Mouse (Mus musculus) frontal cortex, postnatal 10 days (tissue): Measurements from ENCODE around the gene Gm28042.

Source experiments
- DNase-seq, 2 experiments: peaks; one replicate each; pipeline ENCODE4 v3.0.0; 2022; ENCODE audit warnings: low spot score in 2 of 2, mixed read lengths in 1 of 2

Gene Gm28042

GRCm38 (mm10) chr2:120026984-120027949 lies at the start of gene Gm28042, which contains the start of gene Jmjd7:
Gene Gm28042 (plus strand): TSS chr2:120027493.
Gene Jmjd7 (plus strand): TSS chr2:120027483.
- peak; percentile 72 to 88 for DNase-seq

- no peak for DNase-seq
These were observed 46.8 kb upstream of the Gm28042 start for GRCm38 (mm10) chr2:119980343-119980986.

GRCm38 (mm10) chr2:119981631-119982030 lies 45.7 kb upstream of the Gm28042 start:
- no peak for DNase-seq

- DNase-seq: no peak
These were observed 41.4 kb upstream of the Gm28042 start for GRCm38 (mm10) chr2:119985871-119986270.

- DNase-seq: no peak
These were observed 40.9 kb upstream of the Gm28042 start for GRCm38 (mm10) chr2:119986369-119986768.

- DNase-seq: no peak
These were observed 39.9 kb upstream of the Gm28042 start for GRCm38 (mm10) chr2:119987441-119987840.

- no peak for DNase-seq
These were observed 38.3 kb upstream of the Gm28042 start for GRCm38 (mm10) chr2:119988952-119989351.

GRCm38 (mm10) chr2:119990881-119991280 lies 36.4 kb upstream of the Gm28042 start:
- DNase-seq: no peak

- no peak for DNase-seq
These were observed 34.9 kb upstream of the Gm28042 start for GRCm38 (mm10) chr2:119992349-119992748.

GRCm38 (mm10) chr2:119993515-119993914 lies 33.8 kb upstream of the Gm28042 start:
- no peak for DNase-seq

GRCm38 (mm10) chr2:119994839-119995238 lies 32.5 kb upstream of the Gm28042 start:
- no peak for DNase-seq

GRCm38 (mm10) chr2:119995391-119996281 lies 31.7 kb upstream of the Gm28042 start:
- DNase-seq: no peak

- DNase-seq: no peak
These were observed 29.9 kb upstream of the Gm28042 start for GRCm38 (mm10) chr2:119997354-119997753.

GRCm38 (mm10) chr2:119999731-120000130 lies 27.6 kb upstream of the Gm28042 start:
- no peak for DNase-seq

GRCm38 (mm10) chr2:120000882-120001584 lies 26.3 kb upstream of the Gm28042 start:
- DNase-seq: no peak

- DNase-seq: no peak
These were observed 25.3 kb upstream of the Gm28042 start for GRCm38 (mm10) chr2:120001956-120002355.

GRCm38 (mm10) chr2:120003970-120004369 lies 23.3 kb upstream of the Gm28042 start:
- no peak for DNase-seq

- no peak for DNase-seq
These were observed 20.6 kb upstream of the Gm28042 start for GRCm38 (mm10) chr2:120006696-120007095.

- no peak for DNase-seq
These were observed 19.5 kb upstream of the Gm28042 start for GRCm38 (mm10) chr2:120007680-120008210.

- no peak for DNase-seq
These were observed 18.6 kb upstream of the Gm28042 start for GRCm38 (mm10) chr2:120008672-120009071.
